Mouse (Mus musculus) erythroblast, embryonic 14.5 days (primary cell): ENCODE data around the gene Wdr1. TPM values are rescaled to one million over a fixed set of nuclear protein-coding genes. Genes with fewer than 3 reads are reported as not detected.

Experiments
- H3K27me3 ChIP-seq: 2 replicates; pipeline ENCODE4 v1.6.1; 2012; ENCODE audit warnings: inconsistent platforms; ENCODE audit not compliant: control insufficient read depth
- H3K36me3 ChIP-seq: 2 replicates; pipeline ENCODE4 v1.6.1; 2012; ENCODE audit warnings: mild to moderate bottlenecking, inconsistent platforms; ENCODE audit not compliant: control insufficient read depth
- H3K4me1 ChIP-seq: 2 replicates; pipeline ENCODE4 v1.6.1; 2012; ENCODE audit warnings: inconsistent platforms; ENCODE audit not compliant: control insufficient read depth
- H3K4me3 ChIP-seq: replicated peaks from 2 replicates; pipeline ENCODE3; 2012; ENCODE audit warnings: moderate library complexity, mild to moderate bottlenecking, inconsistent platforms
- H3K9me3 ChIP-seq: 2 replicates; pipeline ENCODE4 v1.6.1; 2012; ENCODE audit warnings: low read length, inconsistent platforms, mixed read lengths; ENCODE audit not compliant: control insufficient read depth
- GATA1 ChIP-seq: IDR thresholded peaks from 2 replicates; pipeline ENCODE4 v1.6.1; 2012; ENCODE audit warnings: low read length, inconsistent platforms, mixed read lengths
- TAL1 ChIP-seq: IDR thresholded peaks from 3 replicates; pipeline ENCODE4 v1.6.1; 2012; ENCODE audit warnings: low read length, inconsistent platforms, mixed read lengths
- polyA plus RNA-seq: library from polyadenylated mRNA; stranded (reverse); fragments of >175 nt; gene quantifications from 2 replicates; pipeline ENCODE4 v1.2.3, GENCODE M21; 2012

The Wdr1 gene
- polyA plus RNA-seq, 1 experiment, result 4.1 TPM

DNA sequence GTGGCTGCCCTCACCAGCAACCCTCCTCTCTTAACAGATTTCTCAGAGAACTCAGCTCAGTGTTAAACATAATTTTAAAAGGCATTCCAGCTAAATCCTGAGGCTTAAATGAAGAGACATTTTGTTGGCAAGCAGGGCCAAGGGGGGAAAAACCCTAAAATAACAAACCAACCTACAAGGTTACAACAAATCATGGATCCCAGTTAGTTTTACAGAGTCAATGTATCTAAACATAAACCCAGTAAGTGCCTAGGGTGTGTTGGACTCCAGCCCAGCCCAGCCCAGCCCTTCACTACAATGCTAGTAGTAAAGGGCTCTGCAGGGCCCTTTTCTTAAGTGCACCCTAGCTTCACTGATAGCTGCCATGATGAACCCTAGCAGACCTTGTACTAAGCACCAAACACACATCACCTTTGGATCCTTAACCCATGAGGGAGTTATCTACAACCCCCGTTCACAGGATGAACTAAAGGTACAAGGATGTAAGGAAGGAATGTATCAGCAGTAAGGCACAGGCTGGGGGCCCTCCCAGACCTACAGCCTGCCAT lies 12.7 kb downstream of the Wdr1 start:
- H3K27me3 ChIP-seq, result no peaks in the 10 kb centered on the region
- H3K4me1 ChIP-seq, result peaks cover 9% of the 10 kb centered on the region
- TF ChIP-seq TAL1 (no peak), GATA1 (no peak)
- no peaks in the 10 kb centered on the region for H3K9me3 ChIP-seq
- H3K36me3 ChIP-seq, result peaks cover 100% of the 10 kb centered on the region
- no peak overlapping the region for H3K4me3 ChIP-seq

DNA sequence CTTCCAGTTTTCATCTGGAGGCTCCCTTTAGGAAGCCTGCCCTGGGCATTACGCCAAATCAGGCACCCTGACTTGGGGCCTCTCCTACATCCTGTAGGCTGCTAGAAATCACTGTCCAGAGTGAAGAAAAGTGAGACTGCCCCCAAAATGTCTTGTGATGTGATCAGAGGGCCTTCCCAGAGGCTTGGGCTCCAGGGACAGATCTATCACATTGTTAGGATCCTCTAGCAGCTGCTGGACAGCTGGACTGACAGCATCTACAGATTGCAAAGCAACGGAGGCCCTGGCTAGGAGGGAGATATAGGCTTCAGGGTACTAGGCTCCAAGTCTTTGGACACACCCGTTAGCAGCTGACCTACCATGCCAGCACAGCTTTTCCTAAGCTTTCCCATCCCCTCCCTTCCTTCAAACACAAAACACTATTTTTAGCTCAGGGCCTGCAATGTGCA lies 13.5 kb downstream of the Wdr1 start:
- no peaks in the 10 kb centered on the region for H3K27me3 ChIP-seq
- H3K36me3 ChIP-seq, result peaks cover 100% of the 10 kb centered on the region
- H3K4me1 ChIP-seq, result peaks cover 9% of the 10 kb centered on the region
- no peak overlapping the region for H3K4me3 ChIP-seq
- no peaks in the 10 kb centered on the region for H3K9me3 ChIP-seq
- no peak for TF ChIP-seq TAL1
- TF ChIP-seq GATA1, result no peak

GRCm38 (mm10) chr5:38547375-38547774 lies 15.6 kb downstream of the Wdr1 start:
- H3K36me3 ChIP-seq, result peaks cover 100% of the 10 kb centered on the region
- H3K4me1 ChIP-seq, result no peaks in the 10 kb centered on the region
- no peak for TF ChIP-seq GATA1
- no peak for TF ChIP-seq TAL1

DNA sequence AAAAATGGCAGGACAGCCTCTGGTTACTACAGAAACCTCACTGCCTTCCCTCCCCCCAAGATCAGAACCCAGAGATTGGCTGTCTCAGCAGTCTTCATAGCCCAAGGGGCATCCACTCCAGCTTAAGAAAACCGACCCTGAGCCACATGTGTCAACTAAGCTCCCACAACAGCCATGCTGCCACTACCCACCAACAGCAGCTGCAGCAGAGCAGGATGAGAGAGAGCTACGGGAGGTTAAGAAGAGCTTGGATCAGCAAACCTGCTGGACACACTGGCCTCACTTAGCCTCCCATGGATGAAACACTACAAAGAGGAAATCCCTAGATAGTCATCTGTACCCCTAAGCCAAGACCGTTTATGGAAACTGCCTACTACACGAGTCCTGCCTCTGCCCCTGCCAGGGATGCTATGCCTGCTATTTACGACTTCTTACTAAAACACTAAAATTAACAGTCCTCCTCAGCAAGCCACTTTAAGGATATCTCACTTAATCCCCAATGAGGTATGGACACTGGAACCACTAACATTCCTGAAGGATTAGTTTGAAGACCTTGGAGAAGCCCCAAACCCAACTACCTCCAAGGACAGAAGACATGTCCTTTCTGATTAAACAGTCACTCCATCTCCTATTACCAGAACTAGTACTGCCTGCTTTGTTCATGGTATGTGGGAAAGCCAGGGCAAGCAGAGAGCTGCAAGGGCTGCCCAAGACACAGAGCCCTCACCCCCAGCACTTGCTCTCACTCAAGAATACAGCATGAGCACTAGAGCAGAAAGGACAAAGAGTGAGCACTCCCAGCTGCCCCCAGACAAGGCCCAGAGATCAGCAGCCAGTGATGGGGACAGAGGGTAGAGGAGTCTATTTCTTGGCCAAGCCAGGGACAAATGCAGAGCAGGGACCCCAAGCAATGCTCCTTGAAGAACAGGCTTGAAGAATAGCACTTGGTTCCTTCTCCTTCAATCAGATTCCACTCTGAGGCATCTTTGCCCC lies 18.3 kb downstream of the Wdr1 start:
- H3K9me3 ChIP-seq, result no peaks in the 10 kb centered on the region
- no peak overlapping the region for H3K4me3 ChIP-seq
- no peak for TF ChIP-seq TAL1
- no peak for TF ChIP-seq GATA1
- H3K4me1 ChIP-seq, result peaks cover 9% of the 10 kb centered on the region
- H3K36me3 ChIP-seq, result peaks cover 100% of the 10 kb centered on the region
- no peaks in the 10 kb centered on the region for H3K27me3 ChIP-seq

More at GRCm38 (mm10) chr5:38547375-38547774, 15.6 kb downstream of the Wdr1 start:
- Histone ChIP-seq H3K27me3 (no peaks in the 10 kb centered on the region), H3K4me3 (no peak overlapping the region), H3K9me3 (no peaks in the 10 kb centered on the region)

- no peaks in the 10 kb centered on the region for H3K27me3 ChIP-seq
- peaks cover 9% of the 10 kb centered on the region for H3K4me1 ChIP-seq
- no peak overlapping the region for H3K4me3 ChIP-seq
- no peaks in the 10 kb centered on the region for H3K9me3 ChIP-seq
- TF ChIP-seq TAL1, result no peak
- no peak for TF ChIP-seq GATA1
- H3K36me3 ChIP-seq, result peaks cover 100% of the 10 kb centered on the region
These were observed 19.4 kb downstream of the Wdr1 start for GRCm38 (mm10) chr5:38543496-38544217.

DNA sequence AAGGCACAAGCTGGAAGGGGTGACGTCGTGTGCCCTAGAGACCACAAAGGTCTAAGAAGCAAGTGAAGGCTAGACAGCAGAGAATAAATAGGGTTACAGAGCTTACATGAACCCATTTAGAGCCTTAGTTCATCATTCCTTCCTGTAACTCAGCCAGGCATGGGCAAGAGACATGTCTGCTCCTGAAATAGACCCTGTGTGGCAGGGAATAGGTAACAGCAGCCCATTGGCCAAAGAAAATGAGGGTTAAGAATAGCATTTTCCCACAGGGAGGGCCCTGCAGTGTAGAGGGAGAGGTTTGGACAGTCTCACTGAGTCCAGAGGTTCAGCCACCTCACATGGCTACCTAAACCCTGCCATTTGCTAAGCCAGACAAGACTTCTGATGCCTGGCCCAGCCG lies 21.3 kb downstream of the Wdr1 start:
- Histone ChIP-seq H3K27me3 (no peaks in the 10 kb centered on the region), H3K36me3 (peaks cover 100% of the 10 kb centered on the region), H3K9me3 (no peaks in the 10 kb centered on the region), H3K4me1 (peaks cover 9% of the 10 kb centered on the region), H3K4me3 (no peak overlapping the region)
- TF ChIP-seq GATA1, result no peak
- no peak for TF ChIP-seq TAL1

DNA sequence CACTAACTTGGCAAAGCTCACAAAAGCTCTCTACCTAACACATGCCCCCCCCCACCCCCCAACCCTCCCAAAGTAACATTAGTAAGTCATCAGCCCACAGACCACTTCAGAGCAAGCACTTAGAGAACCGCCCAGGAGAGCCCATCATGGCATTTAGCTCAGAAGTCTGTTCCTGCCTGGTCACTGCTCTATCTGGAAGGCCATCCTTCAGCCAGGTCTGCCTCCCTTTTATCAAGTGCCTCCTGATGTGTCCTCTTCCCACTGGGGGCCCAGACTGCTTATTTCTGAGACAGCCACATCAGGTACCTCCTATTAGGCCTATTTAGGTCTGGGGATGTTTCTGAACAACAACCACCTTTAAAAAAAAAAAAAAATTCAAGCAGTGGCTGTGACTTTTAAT lies 22.1 kb downstream of the Wdr1 start:
- H3K4me3 ChIP-seq, result no peak overlapping the region
- H3K36me3 ChIP-seq, result peaks cover 100% of the 10 kb centered on the region
- H3K27me3 ChIP-seq, result no peaks in the 10 kb centered on the region
- TF ChIP-seq TAL1 (no peak), GATA1 (no peak)
- no peaks in the 10 kb centered on the region for H3K9me3 ChIP-seq
- peaks cover 9% of the 10 kb centered on the region for H3K4me1 ChIP-seq

DNA sequence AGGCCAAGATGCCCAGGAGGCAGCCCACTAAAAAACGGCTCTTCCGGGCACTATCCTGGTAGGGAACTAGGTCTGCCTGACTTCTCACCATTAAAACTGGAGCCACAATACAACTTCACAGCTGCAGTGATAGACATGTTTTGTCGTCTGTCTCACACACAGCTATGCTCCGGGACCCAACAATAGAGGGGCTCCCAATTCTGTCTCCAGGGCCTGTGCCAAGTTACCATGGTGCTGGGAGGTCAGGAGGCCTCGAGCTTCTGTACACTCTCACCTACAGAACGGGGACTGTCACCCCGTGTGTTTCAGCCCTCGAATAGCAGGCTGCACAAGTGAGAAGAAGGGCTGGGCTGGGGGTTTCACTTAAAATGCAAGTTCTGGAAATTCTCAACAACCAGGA lies 24.5 kb downstream of the Wdr1 start:
- Histone ChIP-seq H3K4me1 (peaks cover 9% of the 10 kb centered on the region), H3K9me3 (no peaks in the 10 kb centered on the region), H3K27me3 (no peaks in the 10 kb centered on the region), H3K4me3 (no peak overlapping the region), H3K36me3 (peaks cover 99% of the 10 kb centered on the region)
- no peak for TF ChIP-seq GATA1
- no peak for TF ChIP-seq TAL1

DNA sequence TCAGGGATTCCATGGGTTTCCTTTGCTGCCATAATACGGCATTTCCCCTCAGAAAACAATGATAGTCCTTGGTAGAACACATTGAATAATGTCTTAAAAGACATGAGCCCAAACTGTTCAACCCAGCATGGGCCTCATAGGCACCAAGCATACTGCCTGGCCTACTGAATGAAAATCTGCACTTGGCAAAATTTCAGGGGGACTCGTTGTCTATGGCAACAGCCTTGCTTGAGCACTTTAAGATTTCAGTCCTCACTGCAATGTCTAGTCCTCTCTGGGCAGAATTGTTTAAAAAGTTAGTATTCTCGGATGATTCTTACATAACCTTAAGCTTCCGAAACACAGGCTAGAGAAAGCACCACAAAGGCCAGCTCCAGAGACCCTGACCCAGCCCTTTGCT lies 25.2 kb downstream of the Wdr1 start:
- no peak overlapping the region for H3K4me3 ChIP-seq
- no peaks in the 10 kb centered on the region for H3K9me3 ChIP-seq
- H3K36me3 ChIP-seq, result peaks cover 97% of the 10 kb centered on the region
- H3K4me1 ChIP-seq, result peaks cover 9% of the 10 kb centered on the region
- H3K27me3 ChIP-seq, result no peaks in the 10 kb centered on the region
- TF ChIP-seq TAL1, result no peak
- TF ChIP-seq GATA1, result no peak
